Mouse (Mus musculus): Measurements from ENCODE around the gene Whrn. TPM values are rescaled to one million over a fixed set of nuclear protein-coding genes. Genes with fewer than 3 reads are reported as not detected.

Whrn gene
- total and polyA plus RNA-seq, 3 experiments, result 29.9 to 33.9 (median 31.4) TPM

GRCm38 (mm10) chr4:63491521-63491920, 4.3 kb downstream of the Whrn start:
- no peaks in the 10 kb centered on the region for H3K79me2 ChIP-seq (replicated peaks; ENCODE audit: control insufficient read depth, insufficient read depth, low read length)
- H3K36me3 ChIP-seq (ENCODE audit: control insufficient read depth, insufficient read depth, low read length), result no peaks in the 10 kb centered on the region
- H3K4me3 ChIP-seq, result no peak overlapping the region
- H3K4me1 ChIP-seq (ENCODE audit: control insufficient read depth, insufficient read depth, low read length), result peaks cover 3% of the 10 kb centered on the region
- H3K27me3 ChIP-seq (ENCODE audit: control insufficient read depth, insufficient read depth, low read length), result peaks cover 2% of the 10 kb centered on the region; the same call in 1 of the 2 replicates
- TF ChIP-seq EP300 (IDR thresholded peaks at IDR 0.05; ENCODE audit: insufficient read depth, low read depth, low read length), result no peak
- no peak for TF ChIP-seq POLR2A (IDR thresholded peaks at IDR 0.05; ENCODE audit: insufficient read depth, low read depth, low read length)
- TF ChIP-seq CTCF (IDR thresholded peaks at IDR 0.05), result no peak
- DNase-seq, result no peak
- WGBS, result 66% methylated on average over 6 of the region's 6 CpGs
- H3K9ac ChIP-seq (ENCODE audit: low read depth, low read length), result no peak overlapping the region
- intact Hi-C loops (cut with DNase I), result no loop called here
- H3K27ac ChIP-seq, result no peak overlapping the region

- H3K27me3 ChIP-seq (ENCODE audit: control insufficient read depth, insufficient read depth, low read length), result no peaks in the 10 kb centered on the region; the same call in 1 of the 2 replicates
- H3K79me2 ChIP-seq (replicated peaks; ENCODE audit: control insufficient read depth, insufficient read depth, low read length), result no peaks in the 10 kb centered on the region
- DNase-seq, result no peak
- WGBS, result 84% methylated on average over 3 of the region's 3 CpGs
- H3K27ac ChIP-seq, result no peak overlapping the region
- intact Hi-C loops (cut with DNase I), result no loop called here
- peaks cover 1% of the 10 kb centered on the region; the same call in 1 of the 2 replicates for H3K4me1 ChIP-seq (ENCODE audit: control insufficient read depth, insufficient read depth, low read length)
- no peaks in the 10 kb centered on the region for H3K36me3 ChIP-seq (ENCODE audit: control insufficient read depth, insufficient read depth, low read length)
- H3K4me3 ChIP-seq, result no peak overlapping the region
- TF ChIP-seq CTCF (IDR thresholded peaks at IDR 0.05), result no peak
- TF ChIP-seq EP300 (IDR thresholded peaks at IDR 0.05; ENCODE audit: insufficient read depth, low read depth, low read length), result no peak
- no peak for TF ChIP-seq POLR2A (IDR thresholded peaks at IDR 0.05; ENCODE audit: insufficient read depth, low read depth, low read length)
- no peak overlapping the region for H3K9ac ChIP-seq (ENCODE audit: low read depth, low read length)
Observed at GRCm38 (mm10) chr4:63490146-63490545, 5.6 kb downstream of the Whrn start.

GRCm38 (mm10) chr4:63489676-63490075, 6.1 kb downstream of the Whrn start:
- Histone ChIP-seq H3K27ac (no peak overlapping the region), H3K27me3 (ENCODE audit: control insufficient read depth, insufficient read depth, low read length) (no peaks in the 10 kb centered on the region; the same call in 1 of the 2 replicates), H3K4me1 (ENCODE audit: control insufficient read depth, insufficient read depth, low read length) (peaks cover 1% of the 10 kb centered on the region; the same call in 1 of the 2 replicates), H3K79me2 (replicated peaks; ENCODE audit: control insufficient read depth, insufficient read depth, low read length) (no peaks in the 10 kb centered on the region), H3K9ac (ENCODE audit: low read depth, low read length) (no peak overlapping the region), H3K36me3 (ENCODE audit: control insufficient read depth, insufficient read depth, low read length) (no peaks in the 10 kb centered on the region), H3K4me3 (no peak overlapping the region)
- no peak for DNase-seq
- 88% methylated on average over 10 of the region's 10 CpGs for WGBS
- no peak for TF ChIP-seq EP300 (IDR thresholded peaks at IDR 0.05; ENCODE audit: insufficient read depth, low read depth, low read length)
- no peak for TF ChIP-seq POLR2A (IDR thresholded peaks at IDR 0.05; ENCODE audit: insufficient read depth, low read depth, low read length)
- TF ChIP-seq CTCF (IDR thresholded peaks at IDR 0.05), result no peak
- intact Hi-C loops (cut with DNase I), result no loop called here

GRCm38 (mm10) chr4:63487916-63488315, 7.9 kb downstream of the Whrn start:
- H3K27ac ChIP-seq, result no peak overlapping the region
- DNase-seq, result no peak

GRCm38 (mm10) chr4:63487256-63487655, 8.5 kb downstream of the Whrn start:
- Histone ChIP-seq H3K27ac (no peak overlapping the region), H3K36me3 (ENCODE audit: control insufficient read depth, insufficient read depth, low read length) (no peaks in the 10 kb centered on the region), H3K4me1 (ENCODE audit: control insufficient read depth, insufficient read depth, low read length) (no peaks in the 10 kb centered on the region), H3K27me3 (ENCODE audit: control insufficient read depth, insufficient read depth, low read length) (no peaks in the 10 kb centered on the region), H3K79me2 (replicated peaks; ENCODE audit: control insufficient read depth, insufficient read depth, low read length) (no peaks in the 10 kb centered on the region), H3K4me3 (no peak overlapping the region), H3K9ac (ENCODE audit: low read depth, low read length) (no peak overlapping the region)
- no peak for TF ChIP-seq EP300 (IDR thresholded peaks at IDR 0.05; ENCODE audit: insufficient read depth, low read depth, low read length)
- no peak for TF ChIP-seq CTCF (IDR thresholded peaks at IDR 0.05)
- TF ChIP-seq POLR2A (IDR thresholded peaks at IDR 0.05; ENCODE audit: insufficient read depth, low read depth, low read length), result no peak
- DNase-seq, result no peak
- 80% methylated on average over 6 of the region's 6 CpGs for WGBS
- intact Hi-C loops (cut with DNase I), result no loop called here

More at GRCm38 (mm10) chr4:63487916-63488315, 7.9 kb downstream of the Whrn start:
- H3K9ac ChIP-seq (ENCODE audit: low read depth, low read length), result no peak overlapping the region
- no peak overlapping the region for H3K4me3 ChIP-seq
- 89% methylated on average over 2 of the region's 2 CpGs for WGBS
- no peaks in the 10 kb centered on the region for H3K27me3 ChIP-seq (ENCODE audit: control insufficient read depth, insufficient read depth, low read length)
- intact Hi-C loops (cut with DNase I), result no loop called here
- H3K36me3 ChIP-seq (ENCODE audit: control insufficient read depth, insufficient read depth, low read length), result no peaks in the 10 kb centered on the region
- H3K79me2 ChIP-seq (replicated peaks; ENCODE audit: control insufficient read depth, insufficient read depth, low read length), result no peaks in the 10 kb centered on the region
- no peak for TF ChIP-seq EP300 (IDR thresholded peaks at IDR 0.05; ENCODE audit: insufficient read depth, low read depth, low read length)
- TF ChIP-seq CTCF (IDR thresholded peaks at IDR 0.05), result no peak
- TF ChIP-seq POLR2A (IDR thresholded peaks at IDR 0.05; ENCODE audit: insufficient read depth, low read depth, low read length), result no peak
- no peaks in the 10 kb centered on the region for H3K4me1 ChIP-seq (ENCODE audit: control insufficient read depth, insufficient read depth, low read length)

GRCm38 (mm10) chr4:63486523-63486922, 9.3 kb downstream of the Whrn start:
- no peak for TF ChIP-seq CTCF (IDR thresholded peaks at IDR 0.05)
- TF ChIP-seq POLR2A (IDR thresholded peaks at IDR 0.05; ENCODE audit: insufficient read depth, low read depth, low read length), result no peak
- no peak for TF ChIP-seq EP300 (IDR thresholded peaks at IDR 0.05; ENCODE audit: insufficient read depth, low read depth, low read length)
- no peak overlapping the region for H3K9ac ChIP-seq (ENCODE audit: low read depth, low read length)
- no peak overlapping the region for H3K27ac ChIP-seq
- intact Hi-C loops (cut with DNase I), result no loop called here
- no peaks in the 10 kb centered on the region for H3K4me1 ChIP-seq (ENCODE audit: control insufficient read depth, insufficient read depth, low read length)
- H3K79me2 ChIP-seq (replicated peaks; ENCODE audit: control insufficient read depth, insufficient read depth, low read length), result no peaks in the 10 kb centered on the region
- no peak overlapping the region for H3K4me3 ChIP-seq
- no peak for DNase-seq
- no peaks in the 10 kb centered on the region for H3K36me3 ChIP-seq (ENCODE audit: control insufficient read depth, insufficient read depth, low read length)
- 66% methylated on average over 4 of the region's 4 CpGs for WGBS
- H3K27me3 ChIP-seq (ENCODE audit: control insufficient read depth, insufficient read depth, low read length), result no peaks in the 10 kb centered on the region

Data from heart, adult 2 months (tissue).